Mouse (Mus musculus) liver, embryonic 18 days (tissue): ENCODE measurements around the gene Kptn. TPM values are rescaled to one million over a fixed set of nuclear protein-coding genes. Genes with fewer than 3 reads are reported as not detected.

ENCODE experiments used
- polyA plus RNA-seq: library from polyadenylated mRNA; depleted of rRNA; stranded (reverse); fragments of >200 nt; gene quantifications from 2 replicates; pipeline ENCODE4 v1.2.3, GENCODE M21; 2012; rRNA removed

Kptn gene
- 7.6 and 8.8 TPM in 2 replicates for polyA plus RNA-seq

GRCm38 (mm10) chr7:16119569-16120261 is at the start of gene Kptn:
Kptn (plus strand) TSS chr7:16119895.

GRCm38 (mm10) chr7:16098021-16099017 is 21.4 kb upstream of the Kptn start, which contains the start of gene Napa:
Napa (plus strand) TSS chr7:16098458.

GRCm38 (mm10) chr7:16129421-16129845 is 9.7 kb downstream of the Kptn start, which contains the start of gene Slc8a2:
Slc8a2 (plus strand) TSS chr7:16129826.

DNA sequence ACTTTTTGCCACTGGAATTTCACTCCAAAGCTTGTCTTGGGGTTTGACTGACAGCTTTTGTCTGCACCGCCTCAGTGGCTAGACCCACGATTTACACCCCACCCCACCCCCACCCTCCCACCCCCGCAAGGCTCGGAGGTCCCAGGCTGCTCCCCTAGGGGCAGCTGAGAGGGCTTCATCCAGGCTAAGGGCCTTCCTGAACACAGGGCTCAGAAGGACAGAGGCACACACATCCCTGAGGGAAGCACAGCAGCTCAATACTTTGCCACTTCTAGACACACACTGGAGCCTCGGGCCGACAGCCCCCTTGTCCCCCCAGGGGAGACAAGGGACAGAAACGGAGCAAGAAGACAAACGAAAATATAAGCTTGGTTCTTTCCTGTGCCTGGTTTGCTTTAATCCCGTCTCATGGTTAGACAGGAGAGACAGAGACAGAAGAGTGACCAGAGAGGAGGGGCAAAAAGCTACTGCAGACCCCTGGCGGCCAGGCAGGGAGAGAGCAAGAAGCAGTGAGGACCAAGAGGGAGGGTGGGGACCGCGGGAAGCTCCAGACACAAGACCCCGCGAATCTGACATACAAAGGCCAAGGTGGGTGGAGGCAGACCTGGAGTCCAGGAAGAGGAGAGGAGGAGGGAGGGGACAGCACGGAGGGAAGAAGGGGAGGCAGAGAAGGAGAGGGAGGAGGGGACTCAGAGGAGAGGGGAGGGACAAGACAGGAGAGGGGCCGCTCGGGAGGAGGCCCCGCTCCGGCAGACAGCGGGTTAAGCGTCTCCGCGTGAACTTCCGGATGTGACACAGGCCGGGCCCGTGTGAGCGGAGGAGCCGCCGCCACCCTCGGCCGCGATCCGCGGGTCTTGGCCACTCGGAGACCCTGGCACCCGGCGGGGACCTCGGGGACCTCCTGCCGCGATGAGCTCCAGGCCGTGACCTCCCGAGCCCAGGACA is 55.2 kb downstream of the Kptn start, which contains the start of gene Meis3:
Gene Meis3, plus strand, starts transcription at position 494 of the 945 bp plus-strand sequence.

Other genes with a start within 250 kb of the Kptn start
- gene Crx, start 239.9 kb upstream of the Kptn start, polyA plus RNA-seq: not detected in 2 replicates
- gene Crxos, start 237.3 kb upstream of the Kptn start, polyA plus RNA-seq: not detected in 2 replicates
- 125 and 142 TPM in 2 replicates for gene Selenow, start 197.5 kb upstream of the Kptn start, polyA plus RNA-seq
- gene Nop53, start 173.8 kb upstream of the Kptn start, polyA plus RNA-seq: 58.0 and 68.6 TPM in 2 replicates
- gene Ehd2, start 152.3 kb upstream of the Kptn start, polyA plus RNA-seq: 2.7 and 3.3 TPM in 2 replicates
- 1.3 and 1.5 TPM in 2 replicates for gene Bicra, start 72.0 kb upstream of the Kptn start, polyA plus RNA-seq
- 0.02 TPM in 2 replicates for gene Zfp541, start 58.1 kb upstream of the Kptn start, polyA plus RNA-seq
- 90.9 and 104 TPM in 2 replicates for gene Napa, start 21.4 kb upstream of the Kptn start, polyA plus RNA-seq
- gene Slc8a2, start 9.9 kb downstream of the Kptn start, polyA plus RNA-seq: 0.01 and 0.05 TPM in 2 replicates
- gene Meis3, start 55.2 kb downstream of the Kptn start, polyA plus RNA-seq: 2.1 and 2.2 TPM in 2 replicates
- 4.4 and 4.9 TPM in 2 replicates for gene Dhx34, start 102.1 kb downstream of the Kptn start, polyA plus RNA-seq
- gene C5ar2, start 124.3 kb downstream of the Kptn start, polyA plus RNA-seq: 1.1 and 1.3 TPM in 2 replicates
- 7.0 and 8.5 TPM in 2 replicates for gene C5ar1, start 139.6 kb downstream of the Kptn start, polyA plus RNA-seq
- gene Inafm1, start 153.7 kb downstream of the Kptn start, polyA plus RNA-seq: 7.0 and 8.5 TPM in 2 replicates
- 21.0 and 23.8 TPM in 2 replicates for gene Ccdc9, start 166.9 kb downstream of the Kptn start, polyA plus RNA-seq
- 3.8 and 4.3 TPM in 2 replicates for gene Bbc3, start 188.5 kb downstream of the Kptn start, polyA plus RNA-seq